Mouse (Mus musculus): ENCODE data around the gene Gli2.

The Gli2 gene

GRCm38 (mm10) chr1:118948407-118948806, 105.0 kb downstream of the Gli2 start:
- no peak for DNase-seq (ENCODE audit: low read depth in 1 of 2, low spot score in 2 of 2)

GRCm38 (mm10) chr1:118947221-118947620, 106.2 kb downstream of the Gli2 start:
- no peak for DNase-seq (ENCODE audit: low read depth in 1 of 2, low spot score in 2 of 2)

- DNase-seq (ENCODE audit: low read depth in 1 of 2, low spot score in 2 of 2) = no peak
Observed at GRCm38 (mm10) chr1:118941336-118941735, 112.1 kb downstream of the Gli2 start.

- DNase-seq (ENCODE audit: low read depth in 1 of 2, low spot score in 2 of 2) = no peak
Observed at GRCm38 (mm10) chr1:118940269-118940840, 113.1 kb downstream of the Gli2 start.

GRCm38 (mm10) chr1:118938206-118938605, 115.2 kb downstream of the Gli2 start:
- DNase-seq (ENCODE audit: low read depth in 1 of 2, low spot score in 2 of 2) = no peak

- DNase-seq (ENCODE audit: low read depth in 1 of 2, low spot score in 2 of 2) = no peak
Observed at GRCm38 (mm10) chr1:118936108-118936507, 117.3 kb downstream of the Gli2 start.

GRCm38 (mm10) chr1:118935518-118935917, 117.9 kb downstream of the Gli2 start:
- no peak for DNase-seq (ENCODE audit: low read depth in 1 of 2, low spot score in 2 of 2)

- no peak for DNase-seq (ENCODE audit: low read depth in 1 of 2, low spot score in 2 of 2)
Observed at GRCm38 (mm10) chr1:118932167-118932566, 121.3 kb downstream of the Gli2 start.

- no peak for DNase-seq (ENCODE audit: low read depth in 1 of 2, low spot score in 2 of 2)
Observed at GRCm38 (mm10) chr1:118927543-118928354, 125.7 kb downstream of the Gli2 start.

- no peak for DNase-seq (ENCODE audit: low read depth in 1 of 2, low spot score in 2 of 2)
Observed at GRCm38 (mm10) chr1:118926556-118926955, 126.9 kb downstream of the Gli2 start.

- DNase-seq (ENCODE audit: low read depth in 1 of 2, low spot score in 2 of 2) = no peak
Observed at GRCm38 (mm10) chr1:118922189-118922588, 131.2 kb downstream of the Gli2 start.

- no peak for DNase-seq (ENCODE audit: low read depth in 1 of 2, low spot score in 2 of 2)
Observed at GRCm38 (mm10) chr1:118917520-118918220, 135.7 kb downstream of the Gli2 start.

- no peak for DNase-seq (ENCODE audit: low read depth in 1 of 2, low spot score in 2 of 2)
Observed at GRCm38 (mm10) chr1:118916477-118917075, 136.8 kb downstream of the Gli2 start.

GRCm38 (mm10) chr1:118913414-118914385, 139.7 kb downstream of the Gli2 start:
- no peak for DNase-seq (ENCODE audit: low read depth in 1 of 2, low spot score in 2 of 2)

GRCm38 (mm10) chr1:118912929-118913328, 140.5 kb downstream of the Gli2 start:
- DNase-seq (ENCODE audit: low read depth in 1 of 2, low spot score in 2 of 2) = no peak

GRCm38 (mm10) chr1:118911427-118911727, 142.0 kb downstream of the Gli2 start:
- DNase-seq (ENCODE audit: low read depth in 1 of 2, low spot score in 2 of 2) = no peak

- DNase-seq (ENCODE audit: low read depth in 1 of 2, low spot score in 2 of 2) = no peak
Observed at GRCm38 (mm10) chr1:118910693-118911426, 142.6 kb downstream of the Gli2 start.

- no peak for DNase-seq (ENCODE audit: low read depth in 1 of 2, low spot score in 2 of 2)
Observed at GRCm38 (mm10) chr1:118909051-118909450, 144.4 kb downstream of the Gli2 start.

- no peak for DNase-seq (ENCODE audit: low read depth in 1 of 2, low spot score in 2 of 2)
Observed at GRCm38 (mm10) chr1:118907574-118907973, 145.8 kb downstream of the Gli2 start.

- no peak for DNase-seq (ENCODE audit: low read depth in 1 of 2, low spot score in 2 of 2)
Observed at GRCm38 (mm10) chr1:118905319-118905718, 148.1 kb downstream of the Gli2 start.

Data from monocyte, adult 2 months (primary cell).